Mouse (Mus musculus) heart, embryonic 16.5 days (tissue): ENCODE measurements around the gene Wdfy4. TPM values are rescaled to one million over a fixed set of nuclear protein-coding genes. Genes with fewer than 3 reads are reported as not detected.

Experiments used
- ATAC-seq: fragments of 200-750 bp; cut with Nextera tagmentation; replicated peaks from 2 replicates; pipeline ENCODE4 v1.8.0; 2017; ENCODE audit warnings: moderate number of reproducible peaks; ENCODE audit not compliant: insufficient read depth, low FRiP score; ENCODE audit errors: extremely low read depth
- H3K27ac ChIP-seq: fragments of 300-500 bp; sonication (generic); 2 replicates; pipeline ENCODE4 v1.5.1; 2014; ENCODE audit warnings: mild to moderate bottlenecking, low read length, control low read depth, moderate library complexity
- H3K27me3 ChIP-seq: fragments of 300-500 bp; sonication (generic); 2 replicates; pipeline ENCODE4 v1.6.1; 2014; ENCODE audit warnings: low read length, mixed read lengths; ENCODE audit not compliant: control insufficient read depth, insufficient read depth
- H3K36me3 ChIP-seq: fragments of 300-500 bp; sonication (generic); 2 replicates; pipeline ENCODE4 v1.6.1; 2014; ENCODE audit not compliant: control insufficient read depth, insufficient read depth
- H3K4me1 ChIP-seq: fragments of 300-500 bp; sonication (generic); 2 replicates; pipeline ENCODE4 v1.6.1; 2014; ENCODE audit warnings: low read length, mixed read lengths; ENCODE audit not compliant: control insufficient read depth, insufficient read depth
- H3K4me2 ChIP-seq: fragments of 300-500 bp; sonication (generic); 2 replicates; pipeline ENCODE4 v1.6.1; 2014; ENCODE audit warnings: low read depth, mild to moderate bottlenecking, control low read depth, low read length
- H3K4me3 ChIP-seq: fragments of 300-500 bp; sonication (generic); 2 replicates; pipeline ENCODE4 v1.5.1; 2014; ENCODE audit warnings: mild to moderate bottlenecking, control low read depth, low read length
- H3K9ac ChIP-seq: fragments of 300-500 bp; sonication (generic); 2 replicates; pipeline ENCODE4 v1.6.1; 2014; ENCODE audit warnings: low read length, control low read depth
- H3K9me3 ChIP-seq: fragments of 300-500 bp; sonication (generic); replicated peaks from 2 replicates; pipeline ENCODE4 v1.6.1; 2016; ENCODE audit warnings: low read length; ENCODE audit not compliant: control insufficient read depth
- WGBS: fragments of 180-500 bp; shearing (Covaris S2); extraction: QIAGEN DNeasy Blood & Tissue Kit; methylation state at CpG from one replicate; pipeline ENCODE4 v1.1.7; 2014; 5-methylcytosine and 5-hydroxymethylcytosine counted together
- polyA plus RNA-seq: library from polyadenylated mRNA; unstranded; fragments of >200 nt; fragmentation: Nextera tagmentation; extraction: Ambion mirVana; gene quantifications from 2 replicates; pipeline ENCODE4 v1.2.1, GENCODE M21; 2015

Wdfy4 gene
- polyA plus RNA-seq, 1 experiment from 2014 or later, result 1.2 TPM

DNA sequence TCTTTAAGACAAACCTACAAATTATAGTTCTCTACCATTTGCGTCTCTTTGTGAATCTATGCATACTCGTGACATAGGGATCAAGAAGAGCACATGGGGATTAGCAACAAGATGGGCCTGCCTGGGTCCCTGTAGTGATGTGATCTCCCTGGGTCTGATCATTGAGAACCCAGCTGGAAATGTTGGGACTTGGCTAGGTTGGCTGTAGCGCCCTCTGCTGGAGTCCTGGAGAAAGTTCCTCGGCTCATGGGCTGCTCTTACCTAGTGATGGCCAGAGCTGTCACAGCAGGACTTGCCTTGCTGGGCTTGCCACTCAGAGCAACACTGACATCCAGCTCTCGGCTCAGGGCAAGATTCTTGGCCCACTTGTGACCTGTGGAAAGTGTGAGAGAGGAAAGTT, 224.8 kb downstream of the Wdfy4 start:
- H3K36me3 ChIP-seq, result no peaks in the 10 kb centered on the region
- H3K4me2 ChIP-seq, result no peak overlapping the region
- H3K27me3 ChIP-seq, result no peaks in the 10 kb centered on the region
- no peak overlapping the region for H3K4me3 ChIP-seq
- H3K9ac ChIP-seq, result no peak overlapping the region
- ATAC-seq, result no peak
- 39% methylated on average over 5 of the region's 5 CpGs for WGBS
- H3K9me3 ChIP-seq, result no peaks in the 10 kb centered on the region
- H3K27ac ChIP-seq, result no peak overlapping the region
- H3K4me1 ChIP-seq, result peaks cover 51% of the 10 kb centered on the region

DNA sequence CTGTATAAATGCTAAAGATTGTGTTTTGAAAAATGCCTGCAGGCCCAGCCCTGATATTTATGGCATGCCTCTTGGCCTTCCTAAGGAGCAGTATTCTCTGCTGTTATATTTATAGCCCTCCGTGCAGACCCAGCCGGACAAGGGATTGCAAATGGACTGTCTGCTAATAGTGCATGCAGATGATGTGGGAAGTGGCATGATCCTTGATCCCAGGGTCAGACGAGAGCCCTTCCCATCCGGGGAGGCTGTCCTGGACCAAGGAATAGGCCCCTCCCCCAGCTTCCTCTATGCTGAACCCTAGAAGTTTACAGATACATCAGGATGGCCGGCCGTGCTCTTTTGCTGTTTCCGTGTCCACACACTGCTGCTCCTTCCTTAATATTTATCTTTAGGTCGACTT, 226.6 kb downstream of the Wdfy4 start:
- peaks cover 54% of the 10 kb centered on the region for H3K4me1 ChIP-seq
- WGBS, result 41% methylated on average over 8 of the region's 8 CpGs
- H3K9ac ChIP-seq, result no peak overlapping the region
- H3K36me3 ChIP-seq, result no peaks in the 10 kb centered on the region
- H3K27ac ChIP-seq, result peak overlapping the region; percentile 70
- 0 out of 2 replicates have a peak overlapping the region, but pooled peaks have one; percentile 6 for H3K4me2 ChIP-seq
- H3K9me3 ChIP-seq, result no peaks in the 10 kb centered on the region
- no peak overlapping the region for H3K4me3 ChIP-seq
- no peaks in the 10 kb centered on the region for H3K27me3 ChIP-seq
- ATAC-seq, result 0 out of 2 replicates have a peak, but pooled peaks have one; percentile 24

- Histone ChIP-seq H3K9ac (no peak overlapping the region), H3K4me3 (no peak overlapping the region), H3K9me3 (no peaks in the 10 kb centered on the region), H3K27me3 (no peaks in the 10 kb centered on the region), H3K4me1 (peaks cover 46% of the 10 kb centered on the region), H3K36me3 (no peaks in the 10 kb centered on the region), H3K4me2 (peak overlapping the region; percentile 13; the same call in 1 of the 2 replicates), H3K27ac (peak overlapping the region; percentile 89)
- peak; percentile 97 for ATAC-seq
- 23% methylated on average over 8 of the region's 8 CpGs for WGBS
Measured at GRCm38 (mm10) chr14:32956486-32956885, 228.8 kb downstream of the Wdfy4 start.

DNA sequence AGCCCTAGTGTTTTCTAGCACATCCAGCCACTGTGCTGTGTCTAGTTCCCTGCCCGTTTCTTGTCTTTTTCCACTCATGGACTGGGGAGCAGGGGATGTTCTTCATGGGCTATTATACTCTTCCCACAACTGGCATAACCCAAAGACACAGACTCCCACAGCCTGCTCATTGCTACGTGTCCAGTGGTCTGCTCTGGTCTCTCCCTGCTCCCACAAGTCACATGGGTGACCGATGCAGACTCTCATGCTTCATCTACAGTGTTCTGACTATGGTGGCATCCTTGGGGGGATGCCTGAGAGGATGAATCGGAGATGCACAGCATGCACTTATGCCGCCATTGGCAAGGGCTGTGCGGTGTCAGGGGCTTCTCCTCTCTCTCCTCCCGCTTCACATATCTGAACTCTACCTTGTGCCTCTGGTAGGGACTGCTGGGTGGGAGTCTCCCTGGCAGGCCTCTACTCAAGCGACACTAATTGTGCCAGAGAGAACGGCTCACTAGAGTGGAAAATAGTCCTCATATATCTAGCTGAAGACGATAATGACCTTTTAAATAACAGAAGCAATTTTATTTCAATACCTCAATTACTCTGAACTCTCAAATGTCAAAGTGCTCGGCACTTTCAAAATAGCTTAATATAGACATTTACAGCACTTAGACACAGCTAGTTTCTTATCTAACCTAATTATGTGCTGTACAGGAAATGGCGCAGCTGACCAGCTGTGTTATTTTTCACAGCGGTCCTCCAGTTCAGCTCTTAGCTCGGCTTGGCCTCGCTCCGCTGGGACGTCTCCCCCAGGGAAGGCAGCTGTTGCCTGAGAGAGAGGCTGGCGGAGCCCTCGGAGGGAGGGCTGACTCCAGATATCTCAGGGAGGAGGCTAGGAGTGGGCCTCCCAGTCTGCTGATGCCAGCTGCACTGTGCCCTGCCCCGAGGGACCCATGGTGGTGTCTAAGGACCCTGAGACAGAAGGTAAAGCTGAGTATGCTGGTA, 234.7 kb downstream of the Wdfy4 start:
- H3K27me3 ChIP-seq, result no peaks in the 10 kb centered on the region
- peaks cover 21% of the 10 kb centered on the region for H3K4me1 ChIP-seq
- H3K9ac ChIP-seq, result peak overlapping the region; percentile 28; the same call in 1 of the 2 replicates
- peak; percentile 77 for ATAC-seq
- H3K4me2 ChIP-seq, result peak overlapping the region; percentile 40
- peak overlapping the region; percentile 80 for H3K27ac ChIP-seq
- 37% methylated on average over 20 of the region's 20 CpGs for WGBS
- H3K9me3 ChIP-seq, result no peaks in the 10 kb centered on the region
- H3K4me3 ChIP-seq, result no peak overlapping the region
- H3K36me3 ChIP-seq, result no peaks in the 10 kb centered on the region

DNA sequence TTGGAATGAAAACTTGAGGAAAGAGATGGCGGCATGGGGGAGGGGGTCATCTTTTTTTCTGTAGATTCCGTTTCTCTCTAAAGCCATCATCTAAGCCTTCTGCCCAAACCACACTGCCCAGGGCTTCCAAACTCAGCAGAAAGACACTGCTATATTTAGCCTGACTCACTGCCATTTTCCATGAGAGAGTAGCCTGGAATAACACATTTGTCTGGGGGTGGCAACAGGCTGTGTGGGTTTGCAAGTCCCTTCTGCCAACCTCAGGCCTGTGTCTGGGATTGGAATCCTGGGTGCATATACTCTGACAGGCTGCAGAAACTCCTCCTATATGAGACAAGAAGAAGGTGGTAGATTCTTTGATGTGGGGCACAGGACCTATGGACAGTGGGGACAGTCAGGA, 237.8 kb downstream of the Wdfy4 start:
- Histone ChIP-seq H3K4me3 (no peak overlapping the region), H3K9ac (no peak overlapping the region), H3K4me2 (no peak overlapping the region), H3K36me3 (no peaks in the 10 kb centered on the region), H3K27me3 (no peaks in the 10 kb centered on the region), H3K4me1 (peaks cover 17% of the 10 kb centered on the region), H3K27ac (no peak overlapping the region), H3K9me3 (no peaks in the 10 kb centered on the region)
- WGBS, result 68% methylated on average over 2 of the region's 2 CpGs
- ATAC-seq, result no peak

- Histone ChIP-seq H3K27ac (no peak overlapping the region), H3K4me2 (no peak overlapping the region), H3K27me3 (no peaks in the 10 kb centered on the region), H3K9ac (no peak overlapping the region), H3K36me3 (peaks cover 8% of the 10 kb centered on the region), H3K9me3 (no peaks in the 10 kb centered on the region), H3K4me3 (no peak overlapping the region), H3K4me1 (no peaks in the 10 kb centered on the region)
- no peak for ATAC-seq
- whole genome bisulfite sequencing, result 76% methylated on average over 5 of the region's 5 CpGs
Measured at GRCm38 (mm10) chr14:32939217-32939616, 246.1 kb downstream of the Wdfy4 start.

- ATAC-seq, result no peak
- no peaks in the 10 kb centered on the region for H3K27me3 ChIP-seq
- no peak overlapping the region for H3K9ac ChIP-seq
- H3K4me1 ChIP-seq, result no peaks in the 10 kb centered on the region
- WGBS, result 67% methylated on average over 6 of the region's 6 CpGs
- no peaks in the 10 kb centered on the region for H3K9me3 ChIP-seq
- H3K4me3 ChIP-seq, result no peak overlapping the region
- H3K36me3 ChIP-seq, result peaks cover 8% of the 10 kb centered on the region
- H3K27ac ChIP-seq, result no peak overlapping the region
- no peak overlapping the region for H3K4me2 ChIP-seq
Measured at GRCm38 (mm10) chr14:32934064-32934463, 251.2 kb downstream of the Wdfy4 start.

GRCm38 (mm10) chr14:32932220-32932619, 253.1 kb downstream of the Wdfy4 start:
- H3K4me2 ChIP-seq, result no peak overlapping the region
- H3K9me3 ChIP-seq, result no peaks in the 10 kb centered on the region
- no peak overlapping the region for H3K27ac ChIP-seq
- no peaks in the 10 kb centered on the region for H3K36me3 ChIP-seq
- no peaks in the 10 kb centered on the region for H3K27me3 ChIP-seq
- no peak overlapping the region for H3K9ac ChIP-seq
- WGBS, result 88% methylated on average over 8 of the region's 8 CpGs
- ATAC-seq, result no peak
- H3K4me3 ChIP-seq, result no peak overlapping the region
- H3K4me1 ChIP-seq, result no peaks in the 10 kb centered on the region

DNA sequence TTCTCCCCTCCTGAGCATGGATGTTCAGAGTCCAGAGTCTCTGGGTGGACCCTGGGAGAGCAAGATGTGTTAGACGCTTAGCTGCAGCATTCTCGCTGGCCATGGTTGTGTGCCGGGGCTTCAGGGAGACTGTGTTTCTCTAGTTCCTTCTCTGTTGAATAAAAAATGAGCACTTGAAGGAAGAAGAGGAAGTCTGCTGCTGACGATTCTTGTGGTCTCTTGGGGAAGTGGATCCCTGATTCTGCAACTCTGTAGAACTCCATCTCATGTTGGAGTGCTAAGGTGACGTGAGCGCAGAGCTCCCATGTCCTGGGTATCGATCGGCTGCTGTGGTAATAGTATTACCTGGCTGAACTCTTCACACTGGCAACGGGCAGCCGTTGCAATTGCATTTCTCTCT, 253.6 kb downstream of the Wdfy4 start:
- H3K9me3 ChIP-seq, result no peaks in the 10 kb centered on the region
- no peak overlapping the region for H3K4me3 ChIP-seq
- no peaks in the 10 kb centered on the region for H3K27me3 ChIP-seq
- 77% methylated on average over 10 of the region's 10 CpGs for WGBS
- no peak overlapping the region for H3K4me2 ChIP-seq
- H3K27ac ChIP-seq, result no peak overlapping the region
- no peaks in the 10 kb centered on the region for H3K36me3 ChIP-seq
- no peaks in the 10 kb centered on the region for H3K4me1 ChIP-seq
- ATAC-seq, result no peak
- no peak overlapping the region for H3K9ac ChIP-seq
